Mouse (Mus musculus): ENCODE data around the gene Gm49510.

DNA sequence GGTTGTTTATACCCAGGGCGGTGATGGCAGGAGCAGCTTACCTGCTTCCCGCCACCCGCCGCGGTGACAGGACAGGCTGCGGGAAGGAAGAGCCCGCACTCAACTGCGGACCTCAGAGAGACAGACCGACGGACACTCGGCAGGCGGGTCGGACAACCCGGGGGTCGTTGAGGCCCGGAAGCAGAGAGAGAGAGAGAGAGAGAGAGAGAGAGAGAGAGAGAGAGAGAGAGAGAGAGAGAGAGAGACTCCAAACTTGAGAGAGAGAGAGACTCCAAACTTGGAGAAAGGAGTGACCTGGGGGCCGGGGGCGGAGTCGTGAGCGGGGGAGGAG is at the start of gene Gm49510:
- TF ChIP-seq CTCF (IDR thresholded peaks at IDR 0.05; ENCODE audit: low read depth, low read length) (no peak), POLR2AphosphoS5 (IDR thresholded peaks at IDR 0.05; ENCODE audit: insufficient replicate concordance, low read depth, low read length) (no peak), GATA2 (IDR thresholded peaks at IDR 0.05; ENCODE audit: borderline replicate concordance, low read depth, low read length) (no peak), GATA1 (IDR thresholded peaks at IDR 0.05; ENCODE audit: borderline replicate concordance, low read length) (no peak), TAL1 (conservative IDR thresholded peaks at IDR 0.05; ENCODE audit: low read depth, low read length) (no peak)

Data from G1E (cell line).